Mouse (Mus musculus): ENCODE measurements around the gene Olfr1392.
"Not testable (repeated sequence)": the region's sequence is repeated elsewhere in the genome, so short reads cannot be mapped to it uniquely, and the experiment has no call there.

The Olfr1392 gene

GRCm38 (mm10) chr11:49284982-49285381 lies at the start of gene Olfr1392:
Gene Olfr1392, plus strand, starts transcription at chr11:49285282.
- not testable (repeated sequence) for DNase-seq (ENCODE audit: low spot score in 2 of 2)

DNA sequence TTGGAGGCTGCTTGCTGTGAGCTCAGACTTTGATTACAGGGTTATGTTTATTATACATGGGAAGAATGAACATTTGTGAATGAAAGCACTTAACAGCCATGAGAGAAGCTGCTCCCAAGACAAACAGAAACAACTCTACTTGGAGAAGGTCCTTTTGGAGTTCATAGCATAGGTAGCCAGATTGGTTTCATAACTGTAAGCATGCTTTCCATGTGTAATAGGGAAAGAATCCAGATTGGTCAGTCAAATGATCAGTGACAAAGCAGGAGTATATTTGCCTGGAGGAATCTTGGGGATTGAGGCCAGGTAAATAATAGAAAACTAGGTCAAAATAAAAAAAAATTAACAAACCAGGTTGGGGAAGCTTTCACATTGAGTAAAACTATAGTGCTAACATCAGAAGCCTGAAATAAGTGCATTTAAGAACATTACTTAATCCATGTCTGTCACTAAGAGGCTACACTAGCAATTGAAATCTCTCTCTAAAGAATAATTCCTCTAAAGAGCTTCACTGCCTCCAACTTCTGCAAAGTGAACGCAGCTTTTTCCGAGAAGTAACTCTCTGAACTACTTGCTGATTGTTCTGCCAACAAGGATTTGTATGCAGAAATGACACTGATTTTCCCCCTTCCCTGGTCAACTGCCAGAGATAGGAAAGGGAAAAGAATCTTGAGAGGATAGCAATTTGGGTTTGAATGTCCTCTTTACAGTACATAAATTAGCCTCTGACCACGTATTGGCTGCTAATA lies 49.4 kb upstream of the Olfr1392 start:
- DNase-seq (ENCODE audit: low spot score in 2 of 2): no peak

GRCm38 (mm10) chr11:49236891-49237290 lies 48.2 kb upstream of the Olfr1392 start:
- no peak for DNase-seq (ENCODE audit: low spot score in 2 of 2)

DNA sequence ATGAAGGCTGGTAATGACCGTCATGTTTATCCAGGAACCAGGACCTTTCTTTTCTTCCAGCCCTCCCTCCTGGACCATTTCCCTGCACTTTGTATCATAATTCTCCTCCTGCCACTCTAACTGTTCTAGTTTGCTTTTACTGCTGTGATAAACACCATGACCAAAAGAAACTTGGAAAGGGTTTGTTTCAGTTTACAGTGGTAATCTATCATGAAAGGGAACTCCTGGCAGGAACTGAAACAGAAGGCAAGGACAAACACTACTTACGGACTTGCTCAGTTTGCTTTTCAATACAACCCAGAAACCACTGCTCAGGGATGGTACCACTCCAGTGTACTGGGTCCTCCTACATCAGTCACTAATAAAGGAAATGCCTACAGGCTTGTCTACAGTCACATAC lies 47.5 kb upstream of the Olfr1392 start:
- no peak for DNase-seq (ENCODE audit: low spot score in 2 of 2)

GRCm38 (mm10) chr11:49240310-49240709 lies 44.8 kb upstream of the Olfr1392 start:
- no peak for DNase-seq (ENCODE audit: low spot score in 2 of 2)

DNA sequence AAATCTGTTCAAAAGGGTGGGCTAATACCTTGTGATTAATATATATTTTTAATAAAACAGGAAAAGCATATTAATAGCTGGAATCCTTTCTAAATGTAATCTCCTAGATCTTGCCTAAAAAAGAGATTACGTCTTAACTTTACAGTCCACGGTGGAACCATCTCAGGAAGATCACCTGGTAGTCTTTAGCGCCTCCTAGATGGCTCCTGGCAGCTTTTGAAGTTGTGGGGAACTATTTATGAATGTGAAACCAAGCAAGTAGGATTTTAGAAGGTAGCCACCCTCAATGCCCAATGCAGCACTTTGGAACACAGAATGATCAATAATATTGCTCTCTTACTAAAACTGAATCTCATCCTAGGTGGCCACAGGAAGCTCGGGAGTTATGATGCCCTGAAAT lies 44.2 kb upstream of the Olfr1392 start:
- no peak for DNase-seq (ENCODE audit: low spot score in 2 of 2)

DNA sequence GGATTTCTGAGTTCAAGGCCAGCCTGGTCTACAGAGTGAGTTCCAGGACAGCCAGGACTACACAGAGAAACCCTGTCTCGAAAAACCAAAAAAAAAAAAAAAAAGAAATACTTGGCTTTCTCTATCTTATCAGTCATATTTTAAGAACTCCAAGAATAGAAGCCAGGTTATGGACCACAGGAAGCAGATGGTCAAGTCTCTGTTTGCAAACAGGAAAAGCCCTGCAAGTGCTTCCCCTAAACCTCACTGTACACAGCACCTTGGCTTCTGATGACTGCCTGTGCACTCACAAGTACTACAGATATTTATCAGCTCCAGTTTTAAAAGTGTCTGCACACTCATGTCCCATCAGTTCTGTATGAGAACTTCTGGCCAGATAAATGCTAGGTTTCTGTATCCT lies 43.6 kb upstream of the Olfr1392 start:
- no peak for DNase-seq (ENCODE audit: low spot score in 2 of 2)

GRCm38 (mm10) chr11:49242944-49243626 lies 42.0 kb upstream of the Olfr1392 start:
- no peak for DNase-seq (ENCODE audit: low spot score in 2 of 2)

DNA sequence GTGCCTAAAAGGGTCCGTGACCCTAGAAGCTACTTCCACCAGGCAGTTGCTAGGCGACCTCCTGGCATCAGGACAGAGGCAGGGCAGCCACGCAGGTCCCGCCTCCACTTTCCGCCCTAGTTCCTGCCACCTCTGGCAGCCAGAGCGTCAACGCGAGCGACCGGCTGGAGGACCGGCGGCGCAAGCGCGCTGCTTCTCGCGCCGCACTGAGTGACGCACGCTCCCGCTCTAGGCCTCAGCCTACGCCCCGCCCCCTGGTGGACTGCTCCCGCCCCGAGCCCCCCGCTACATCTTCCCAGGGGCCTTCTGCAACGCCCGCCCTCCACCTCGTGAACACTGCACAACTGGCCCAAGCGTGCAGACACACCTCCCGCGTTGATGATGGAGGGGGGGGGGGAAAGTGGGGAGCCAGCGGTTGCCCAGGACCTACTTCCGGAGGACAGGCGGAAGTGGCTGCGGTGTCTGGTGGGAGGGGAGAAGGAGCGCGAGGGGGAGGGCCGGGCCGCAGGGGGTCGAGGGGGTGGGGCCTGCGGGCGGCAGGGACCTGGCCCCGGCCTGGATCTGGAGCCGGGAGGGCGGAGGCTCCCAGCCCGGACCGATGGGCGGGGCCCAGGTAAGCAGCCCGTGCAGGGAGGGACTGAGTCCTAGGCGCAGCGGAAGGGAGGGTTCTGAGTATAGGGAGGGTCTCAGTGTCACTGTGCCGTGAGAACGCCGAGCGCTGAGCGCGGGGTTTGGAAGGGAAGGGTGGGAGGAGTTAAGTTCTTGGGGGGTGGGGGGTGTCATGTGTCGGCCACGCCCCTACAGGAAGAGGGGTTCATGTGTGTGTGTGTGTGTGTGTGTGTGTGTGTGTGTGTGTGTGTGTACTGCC lies 41.1 kb upstream of the Olfr1392 start, which contains the start of gene Mgat1:
TSS of gene Mgat1 (plus strand) at position 465 of the 868 bp plus-strand sequence.
- peak; percentile 87 to 89 for DNase-seq (ENCODE audit: low spot score in 2 of 2)

GRCm38 (mm10) chr11:49244595-49244930 lies 40.5 kb upstream of the Olfr1392 start:
- DNase-seq (ENCODE audit: low spot score in 2 of 2): no peak

- no peak for DNase-seq (ENCODE audit: low spot score in 2 of 2)
Measured at GRCm38 (mm10) chr11:49245176-49245575, 39.9 kb upstream of the Olfr1392 start.

DNA sequence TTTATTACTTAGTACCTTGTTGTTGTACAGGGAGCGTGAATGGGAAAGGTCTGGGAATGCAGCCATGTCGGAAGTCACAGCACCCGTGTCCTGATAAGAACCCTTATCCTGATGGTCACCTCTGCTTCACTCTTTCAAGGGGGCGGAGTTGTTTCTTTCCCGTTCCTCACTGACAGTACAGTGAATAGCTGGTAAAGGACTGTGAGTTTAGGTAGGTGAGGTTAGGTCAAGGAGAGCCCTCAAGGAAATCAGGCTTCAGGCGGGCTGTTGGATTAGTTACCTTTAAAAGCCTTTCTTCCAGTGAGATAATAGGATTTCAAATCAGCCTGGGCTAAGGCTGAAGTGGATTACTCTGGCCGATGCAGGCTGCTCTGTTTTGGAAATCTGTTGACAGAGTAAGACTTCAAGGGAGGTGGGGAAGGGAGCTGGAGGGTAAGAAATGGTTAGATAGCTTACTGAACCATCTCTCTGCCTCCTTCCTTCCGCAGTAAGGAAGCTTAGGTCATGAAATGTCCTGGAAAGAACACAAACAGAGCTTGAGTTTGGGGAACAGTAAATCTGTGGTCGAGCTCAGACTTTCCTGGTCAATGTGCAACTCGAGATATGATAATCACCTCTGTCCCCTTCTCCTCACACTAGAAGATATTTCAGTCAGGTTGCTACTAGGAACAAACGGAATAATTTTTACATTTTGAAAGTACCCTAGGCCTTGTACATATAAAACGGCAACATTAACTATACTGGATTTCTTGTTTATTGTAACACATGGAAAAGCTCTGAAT lies 39.3 kb upstream of the Olfr1392 start:
- DNase-seq (ENCODE audit: low spot score in 2 of 2): no peak

GRCm38 (mm10) chr11:49246523-49246922 lies 38.6 kb upstream of the Olfr1392 start:
- no peak for DNase-seq (ENCODE audit: low spot score in 2 of 2)

GRCm38 (mm10) chr11:49247255-49247654 lies 37.8 kb upstream of the Olfr1392 start:
- no peak for DNase-seq (ENCODE audit: low spot score in 2 of 2)

DNA sequence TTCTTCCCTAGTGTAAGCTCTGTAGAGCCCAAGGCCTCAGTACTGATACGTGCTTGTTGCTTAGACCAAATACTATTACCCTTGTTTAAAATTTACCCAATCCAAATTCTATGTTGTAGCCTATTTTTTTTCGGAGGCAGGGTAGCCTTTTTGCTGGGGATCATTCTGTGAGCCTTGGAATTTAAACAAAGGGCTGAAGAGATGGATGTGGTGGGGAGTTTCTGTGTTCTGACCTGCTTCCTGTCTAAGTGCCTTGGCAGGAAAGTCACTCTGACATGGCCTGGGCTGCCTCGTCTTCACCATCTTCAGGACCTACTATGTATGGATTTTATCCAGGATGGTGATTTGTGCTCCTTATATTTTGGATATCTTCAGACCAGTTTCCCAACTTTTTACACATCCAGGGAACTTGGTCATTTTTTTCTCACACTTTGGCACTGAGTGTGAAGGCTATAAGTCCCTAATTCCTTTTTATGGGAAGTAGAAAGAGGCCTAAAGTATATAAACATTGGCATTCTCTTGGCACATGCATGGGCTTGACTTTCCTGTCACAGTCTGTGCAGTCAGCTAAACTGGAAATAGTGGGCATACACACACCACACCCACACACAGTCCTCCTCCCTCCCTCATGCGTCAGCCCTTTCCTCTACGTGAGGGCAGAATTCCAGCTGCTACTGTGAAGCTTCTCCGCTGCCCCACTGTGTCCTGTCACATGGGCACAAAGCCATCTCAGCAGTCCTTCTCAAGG lies 36.7 kb upstream of the Olfr1392 start:
- peak in 1 of 2 experiments; percentile 58 for DNase-seq (ENCODE audit: low spot score in 2 of 2)

DNA sequence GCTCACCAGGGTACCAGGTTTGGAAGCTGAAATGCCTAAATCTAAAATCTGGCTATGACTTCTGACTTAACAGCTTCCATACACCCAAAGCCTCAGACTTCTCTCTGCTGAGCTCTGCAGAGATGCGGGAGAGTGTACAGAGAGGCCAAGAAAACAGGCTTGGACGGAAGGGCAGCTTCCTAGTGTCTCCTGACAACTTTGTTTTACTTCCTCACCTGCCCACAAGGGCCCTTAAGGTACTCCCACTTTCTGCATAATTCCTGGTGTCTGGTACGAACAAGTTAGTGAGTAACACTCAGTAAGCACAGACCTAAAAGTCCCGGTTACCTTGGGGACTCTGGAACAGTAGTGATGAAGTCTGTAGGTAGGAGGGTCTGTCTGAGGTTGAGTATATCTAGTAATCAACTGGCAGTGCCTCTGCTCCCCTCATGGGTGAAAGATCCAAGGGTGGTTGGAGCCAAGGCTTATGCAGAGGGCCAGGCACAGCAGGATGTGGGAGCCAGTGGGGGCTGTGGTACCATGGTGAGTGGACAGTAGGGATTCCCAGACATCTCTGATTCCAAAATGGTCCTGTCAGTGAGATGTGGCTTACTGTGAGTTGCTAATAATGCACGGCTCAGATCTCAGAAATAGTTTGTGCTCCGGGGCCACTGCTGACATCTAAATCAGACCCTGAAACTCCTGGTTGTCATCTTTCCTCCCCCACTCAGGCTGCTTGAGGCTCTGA lies 35.9 kb upstream of the Olfr1392 start:
- no peak for DNase-seq (ENCODE audit: low spot score in 2 of 2)

DNA sequence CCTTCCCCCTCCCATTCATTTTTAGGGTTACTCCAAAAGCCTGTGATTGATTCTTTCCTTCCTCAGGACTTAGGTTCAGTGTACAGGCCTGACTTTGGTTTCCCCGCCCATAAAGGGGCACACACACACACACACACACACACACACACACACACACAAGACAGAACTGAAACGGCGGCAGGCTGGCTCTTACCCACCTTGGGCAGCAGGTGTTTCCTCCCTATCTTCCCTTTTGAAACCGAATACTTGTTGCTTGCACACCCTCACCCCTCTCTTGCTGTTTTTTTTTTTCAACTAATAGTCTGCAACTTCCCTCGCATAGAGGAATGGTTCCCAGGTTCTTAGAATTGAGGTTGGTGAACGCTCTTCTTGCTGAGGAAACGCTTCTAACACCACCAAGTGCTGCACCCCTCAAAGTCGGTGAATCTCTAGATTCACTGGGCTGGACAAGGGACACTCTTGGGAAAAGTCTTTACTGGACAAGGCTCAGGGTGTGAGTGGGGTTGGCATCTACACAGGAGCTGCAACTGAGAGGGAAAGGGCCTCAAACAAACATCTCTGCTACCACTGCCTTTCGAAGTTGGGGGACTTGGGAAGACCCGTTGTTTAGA lies 35.2 kb upstream of the Olfr1392 start:
- DNase-seq (ENCODE audit: low spot score in 2 of 2): no peak

- peak; percentile 35 to 36 for DNase-seq (ENCODE audit: low spot score in 2 of 2)
Measured at GRCm38 (mm10) chr11:49250422-49251379, 34.4 kb upstream of the Olfr1392 start.

GRCm38 (mm10) chr11:49251380-49251761 lies 33.7 kb upstream of the Olfr1392 start:
- no peak for DNase-seq (ENCODE audit: low spot score in 2 of 2)

All from right cerebral cortex, postnatal 36 days (tissue).